Mouse (Mus musculus) ES-E14 (cell line): ENCODE results near the gene Itga2b.

Experiments
- CHD2 ChIP-seq: IDR thresholded peaks from 2 replicates; pipeline ENCODE4 v1.6.1; 2014; ENCODE audit warnings: mild to moderate bottlenecking, low read depth, low read length, inconsistent platforms
- HCFC1 ChIP-seq: IDR thresholded peaks from 2 replicates; pipeline ENCODE4 v1.6.1; 2012; ENCODE audit warnings: low read length, inconsistent platforms, borderline replicate concordance; ENCODE audit not compliant: insufficient read depth
- MAFK ChIP-seq: IDR thresholded peaks from 2 replicates; pipeline ENCODE4 v1.6.1; 2014; ENCODE audit warnings: mild to moderate bottlenecking, low read depth, low read length, inconsistent platforms; ENCODE audit not compliant: insufficient read depth
- ZNF384 ChIP-seq: IDR thresholded peaks from 2 replicates; pipeline ENCODE4 v1.6.1; 2012; ENCODE audit warnings: low read depth, low read length, inconsistent platforms

DNA sequence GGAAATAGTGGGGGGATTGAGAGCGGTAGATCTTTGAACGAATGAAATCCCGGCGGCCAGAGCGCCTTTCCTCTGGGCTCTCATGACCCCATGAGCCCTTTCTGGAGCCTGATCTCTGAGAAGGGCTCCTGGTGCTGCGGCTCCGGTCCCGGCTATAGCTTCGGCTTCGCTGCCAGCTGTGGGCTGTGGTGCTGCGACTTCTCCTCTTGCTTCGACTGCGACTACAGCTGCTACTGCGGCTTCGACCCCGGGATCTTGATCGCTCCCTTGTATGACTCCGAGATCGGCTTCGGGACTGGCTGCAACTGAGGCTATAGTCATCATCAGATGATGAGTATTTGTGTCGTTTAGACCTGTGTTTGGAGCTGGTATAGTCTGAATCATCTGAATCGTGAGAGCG lies 9.7 kb upstream of the Itga2b start:
- TF ChIP-seq CHD2 = no peak
- no peak for TF ChIP-seq ZNF384
- no peak for TF ChIP-seq HCFC1
- no peak for TF ChIP-seq MAFK
